Mouse (Mus musculus): ENCODE data around the gene Ckb. TPM values are rescaled to one million over a fixed set of nuclear protein-coding genes. Genes with fewer than 3 reads are reported as not detected.
A peak's percentile ranks its signal among the peaks of the same experiment; 100 is the strongest.

The Ckb gene
- polyA plus RNA-seq, 1 experiment from 2014 or later, result 607 TPM

DNA sequence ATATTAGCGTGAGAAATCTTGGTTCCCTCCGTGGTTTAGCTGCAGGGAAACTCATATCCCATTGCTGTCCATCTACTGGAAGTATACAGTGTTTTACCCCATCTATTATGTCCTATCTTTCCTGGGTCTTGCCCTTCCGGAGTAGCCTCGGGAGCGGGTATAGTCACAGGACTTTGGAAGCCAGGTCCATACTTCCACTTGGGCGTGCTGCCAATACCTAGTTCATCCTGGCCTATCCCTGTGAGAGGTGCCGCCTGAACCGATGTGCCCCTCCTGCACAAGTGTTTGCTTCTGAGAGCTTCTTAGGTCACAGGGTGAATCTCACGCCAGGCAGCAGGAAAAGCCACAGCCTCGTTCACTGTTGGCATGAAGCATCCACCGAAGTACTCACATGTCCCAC is 17.3 kb upstream of the Ckb start:
- Histone ChIP-seq H3K4me3 (replicated peaks) (no peak overlapping the region), H3K4me1 (peaks cover 36% of the 10 kb centered on the region), H3K36me3 (no peaks in the 10 kb centered on the region), H3K9ac (no peak overlapping the region), H3K27ac (no peak overlapping the region; the same call in 1 of the 2 replicates), H3K4me2 (no peak overlapping the region), H3K27me3 (replicated peaks) (no peaks in the 10 kb centered on the region), H3K9me3 (no peaks in the 10 kb centered on the region)
- no peak for ATAC-seq (ENCODE audit: insufficient read depth, low FRiP score, low read depth)
- WGBS, result 71% methylated on average over 11 of the region's 11 CpGs

DNA sequence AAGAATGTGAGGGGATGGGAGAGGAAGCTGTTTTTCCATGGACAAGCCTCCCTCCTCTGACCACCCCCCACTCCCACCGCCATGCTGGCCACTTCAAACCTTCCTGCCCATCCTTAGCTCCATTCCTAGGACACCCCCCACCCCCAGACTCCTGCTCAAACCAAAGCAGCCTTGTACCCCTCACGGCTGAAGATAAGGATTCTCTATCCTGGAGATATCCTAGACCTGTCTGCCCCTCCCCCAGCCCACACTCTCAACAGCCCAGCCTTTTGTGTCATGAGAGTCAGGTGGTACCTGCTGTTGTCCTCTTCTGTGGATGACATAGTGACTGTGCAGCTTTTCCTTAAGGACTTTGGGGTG is 15.9 kb upstream of the Ckb start:
- Histone ChIP-seq H3K4me2 (no peak overlapping the region), H3K27ac (peak overlapping the region; percentile 75; the same call in 1 of the 2 replicates), H3K9me3 (no peaks in the 10 kb centered on the region), H3K4me3 (replicated peaks) (no peak overlapping the region), H3K27me3 (replicated peaks) (no peaks in the 10 kb centered on the region), H3K4me1 (peaks cover 22% of the 10 kb centered on the region), H3K9ac (no peak overlapping the region), H3K36me3 (no peaks in the 10 kb centered on the region)
- no peak for ATAC-seq (ENCODE audit: insufficient read depth, low FRiP score, low read depth)
- 26% methylated on average over 2 of the region's 2 CpGs for WGBS

DNA sequence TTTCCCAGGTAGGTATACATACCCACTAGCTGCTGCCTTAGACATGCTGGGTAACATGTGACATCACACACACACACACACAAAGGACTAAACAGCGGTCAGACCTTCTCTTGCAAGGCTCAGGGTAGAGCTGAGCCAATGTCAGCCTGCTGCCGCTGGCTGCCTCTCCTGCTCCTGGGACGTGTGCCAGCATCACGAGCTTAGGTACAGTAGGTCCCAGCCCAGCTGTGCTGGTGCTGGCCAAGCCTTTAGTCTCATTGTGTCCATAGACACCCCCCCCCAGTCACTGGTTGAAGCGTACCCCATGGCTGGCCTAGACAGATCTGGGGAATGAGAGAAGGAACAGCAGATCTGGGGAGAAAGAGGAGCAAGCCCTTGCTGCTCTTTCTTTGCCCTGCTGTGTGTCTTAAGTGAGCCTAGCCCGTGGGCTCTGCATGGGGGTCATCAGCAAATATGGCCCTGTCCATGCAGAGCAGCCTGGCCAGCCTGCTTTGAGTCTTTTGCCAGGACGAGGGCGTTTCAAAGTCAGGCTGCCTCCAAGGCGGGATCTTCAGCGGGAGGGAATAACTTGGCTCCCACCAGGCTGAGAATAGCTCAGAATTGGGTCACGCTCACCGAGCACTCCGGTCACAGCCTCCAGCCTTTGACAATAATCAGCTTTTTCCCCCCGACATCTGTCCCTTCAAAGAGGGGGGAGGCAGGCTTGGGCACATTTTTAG is 15.4 kb upstream of the Ckb start:
- no peaks in the 10 kb centered on the region for H3K36me3 ChIP-seq
- 33% methylated on average over 14 of the region's 14 CpGs for WGBS
- peak; percentile 23; the same call in 1 of the 2 replicates for ATAC-seq (ENCODE audit: insufficient read depth, low FRiP score, low read depth)
- H3K4me1 ChIP-seq, result peaks cover 22% of the 10 kb centered on the region
- no peak overlapping the region for H3K4me2 ChIP-seq
- no peak overlapping the region for H3K4me3 ChIP-seq (replicated peaks)
- H3K27me3 ChIP-seq (replicated peaks), result no peaks in the 10 kb centered on the region
- H3K9ac ChIP-seq, result no peak overlapping the region
- peak overlapping the region; percentile 75 for H3K27ac ChIP-seq
- no peaks in the 10 kb centered on the region for H3K9me3 ChIP-seq

DNA sequence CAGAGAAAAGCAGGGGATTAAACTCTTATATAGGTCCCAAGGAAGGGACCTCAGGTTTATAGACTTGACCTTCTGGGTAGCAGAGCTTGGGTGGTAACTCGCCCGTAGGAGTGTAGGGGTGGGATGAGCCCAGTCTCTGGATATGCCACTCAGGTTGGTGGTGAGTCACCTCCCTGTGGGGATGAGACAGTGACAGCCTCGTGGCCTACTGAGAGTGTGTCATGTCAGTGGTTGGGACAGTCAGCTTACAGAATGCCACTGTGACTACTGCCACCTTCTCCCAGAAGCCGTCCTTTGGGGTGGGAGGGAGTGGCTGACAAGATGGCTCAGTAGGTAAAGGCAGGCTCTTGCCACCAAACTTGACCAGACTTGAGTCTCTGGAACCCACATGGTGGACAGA is 14.3 kb upstream of the Ckb start:
- Histone ChIP-seq H3K4me1 (peaks cover 23% of the 10 kb centered on the region), H3K4me3 (replicated peaks) (no peak overlapping the region), H3K27ac (no peak overlapping the region), H3K4me2 (no peak overlapping the region), H3K9ac (no peak overlapping the region), H3K36me3 (no peaks in the 10 kb centered on the region), H3K27me3 (replicated peaks) (no peaks in the 10 kb centered on the region), H3K9me3 (no peaks in the 10 kb centered on the region)
- no peak for ATAC-seq (ENCODE audit: insufficient read depth, low FRiP score, low read depth)
- 76% methylated on average over 4 of the region's 4 CpGs for WGBS

- peaks cover 43% of the 10 kb centered on the region for H3K4me1 ChIP-seq
- H3K4me3 ChIP-seq (replicated peaks), result no peak overlapping the region
- no peaks in the 10 kb centered on the region for H3K27me3 ChIP-seq (replicated peaks)
- no peak overlapping the region for H3K9ac ChIP-seq
- no peaks in the 10 kb centered on the region for H3K36me3 ChIP-seq
- peak overlapping the region; percentile 77 for H3K27ac ChIP-seq
- WGBS, result 44% methylated on average over 5 of the region's 5 CpGs
- no peaks in the 10 kb centered on the region for H3K9me3 ChIP-seq
- peak; percentile 37; the same call in 1 of the 2 replicates for ATAC-seq (ENCODE audit: insufficient read depth, low FRiP score, low read depth)
- H3K4me2 ChIP-seq, result no peak overlapping the region
Measured at GRCm38 (mm10) chr12:111682806-111683205, 10.7 kb upstream of the Ckb start.

DNA sequence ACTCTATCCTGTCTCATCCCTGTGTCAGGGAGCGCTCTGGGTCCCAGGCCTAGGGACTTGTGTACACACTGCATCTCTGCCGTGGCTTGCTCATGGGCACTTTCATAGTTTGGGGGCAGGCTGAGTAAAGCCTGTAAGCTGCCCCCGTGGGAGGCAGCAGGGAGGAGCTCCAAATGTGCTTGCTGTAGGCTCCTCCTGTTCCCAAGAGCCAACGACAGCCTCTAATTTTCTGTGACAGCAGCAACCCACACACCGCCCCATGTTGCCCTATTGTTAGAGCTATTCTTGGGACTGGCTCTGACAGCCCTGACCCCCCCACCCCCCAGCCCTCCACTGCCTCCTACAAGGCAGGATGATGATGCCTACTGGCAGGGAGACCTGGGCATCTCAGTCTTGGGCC is 9.9 kb upstream of the Ckb start:
- Histone ChIP-seq H3K9me3 (no peaks in the 10 kb centered on the region), H3K27me3 (replicated peaks) (no peaks in the 10 kb centered on the region), H3K27ac (peak overlapping the region; percentile 77), H3K36me3 (no peaks in the 10 kb centered on the region), H3K4me1 (peaks cover 41% of the 10 kb centered on the region), H3K9ac (no peak overlapping the region), H3K4me3 (replicated peaks) (no peak overlapping the region), H3K4me2 (no peak overlapping the region)
- 61% methylated on average over 5 of the region's 5 CpGs for WGBS
- ATAC-seq (ENCODE audit: insufficient read depth, low FRiP score, low read depth), result no peak

- Histone ChIP-seq H3K4me1 (peaks cover 43% of the 10 kb centered on the region), H3K4me3 (replicated peaks) (no peak overlapping the region), H3K27ac (peak overlapping the region; percentile 77), H3K9me3 (no peaks in the 10 kb centered on the region), H3K27me3 (replicated peaks) (no peaks in the 10 kb centered on the region), H3K9ac (no peak overlapping the region), H3K36me3 (no peaks in the 10 kb centered on the region), H3K4me2 (no peak overlapping the region)
- WGBS, result 65% methylated on average over 8 of the region's 8 CpGs
- ATAC-seq (ENCODE audit: insufficient read depth, low FRiP score, low read depth), result 0 out of 2 replicates have a peak, but pooled peaks have one; percentile 19
Measured at GRCm38 (mm10) chr12:111681305-111681704, 9.2 kb upstream of the Ckb start.

DNA sequence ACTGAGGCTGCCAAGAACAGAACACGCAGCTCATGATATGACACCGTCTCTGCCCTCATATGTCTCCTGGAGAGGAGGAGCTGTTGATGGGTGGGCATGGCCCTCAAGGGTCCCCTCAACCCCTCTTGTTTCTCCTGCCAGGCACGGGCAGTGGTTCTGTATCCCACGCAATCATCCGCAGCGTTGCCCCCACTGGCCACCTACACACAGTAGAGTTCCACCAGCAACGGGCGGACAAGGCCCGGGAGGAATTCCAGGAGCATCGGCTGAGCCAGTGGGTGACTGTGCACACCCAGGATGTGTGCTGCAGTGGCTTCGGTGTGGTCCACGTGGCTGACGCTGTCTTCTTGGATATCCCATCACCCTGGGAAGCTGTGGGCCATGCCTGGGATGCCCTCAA is 8.5 kb upstream of the Ckb start:
- ATAC-seq (ENCODE audit: insufficient read depth, low FRiP score, low read depth), result no peak
- Histone ChIP-seq H3K9me3 (no peaks in the 10 kb centered on the region), H3K4me3 (replicated peaks) (no peak overlapping the region), H3K4me2 (no peak overlapping the region), H3K4me1 (peaks cover 42% of the 10 kb centered on the region), H3K27ac (peak overlapping the region; percentile 77), H3K27me3 (replicated peaks) (no peaks in the 10 kb centered on the region), H3K9ac (no peak overlapping the region), H3K36me3 (no peaks in the 10 kb centered on the region)
- WGBS, result 92% methylated on average over 13 of the region's 13 CpGs

DNA sequence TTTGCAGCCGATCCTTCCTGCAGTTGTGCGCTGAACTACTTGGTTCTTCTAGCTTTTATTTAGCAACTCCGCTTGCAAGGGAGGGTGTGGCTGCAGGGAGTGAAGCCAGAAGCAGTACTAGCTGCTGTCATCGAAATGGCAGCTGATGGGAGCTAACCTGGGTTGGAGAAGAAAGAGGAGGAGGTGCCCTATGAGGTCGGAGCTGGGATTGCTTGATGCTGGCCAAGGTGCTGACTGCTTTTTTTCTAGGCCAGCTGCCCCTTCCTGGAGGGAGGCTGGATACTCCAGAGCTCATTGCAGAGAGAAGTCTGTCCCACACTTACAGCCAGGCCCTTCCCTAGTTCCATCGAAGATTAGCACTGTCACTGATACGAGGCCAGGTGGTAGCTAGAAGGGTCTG is 6.9 kb upstream of the Ckb start:
- H3K9ac ChIP-seq, result no peak overlapping the region
- 37% methylated on average over 7 of the region's 7 CpGs for WGBS
- H3K27ac ChIP-seq, result no peak overlapping the region
- H3K36me3 ChIP-seq, result no peaks in the 10 kb centered on the region
- H3K4me1 ChIP-seq, result peaks cover 40% of the 10 kb centered on the region
- no peak for ATAC-seq (ENCODE audit: insufficient read depth, low FRiP score, low read depth)
- peak overlapping the region; percentile 94 for H3K4me2 ChIP-seq
- H3K27me3 ChIP-seq (replicated peaks), result 0 out of 2 replicates have a peak, but pooled peaks cover 1% of the 10 kb centered on the region
- H3K4me3 ChIP-seq (replicated peaks), result peak overlapping the region; percentile 89
- H3K9me3 ChIP-seq, result no peaks in the 10 kb centered on the region

DNA sequence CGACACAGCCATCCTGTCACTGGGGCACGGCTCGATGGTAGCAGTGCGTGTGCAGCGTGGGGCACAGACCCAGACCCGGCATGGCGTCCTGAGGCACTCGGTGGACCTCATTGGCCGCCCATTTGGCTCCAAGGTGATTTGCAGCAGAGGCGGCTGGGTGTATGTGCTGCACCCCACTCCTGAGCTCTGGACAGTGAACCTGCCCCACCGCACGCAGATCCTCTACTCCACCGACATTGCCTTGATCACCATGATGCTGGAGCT is 6.5 kb upstream of the Ckb start:
- H3K4me2 ChIP-seq, result peak overlapping the region; percentile 94
- no peak for ATAC-seq (ENCODE audit: insufficient read depth, low FRiP score, low read depth)
- no peaks in the 10 kb centered on the region for H3K9me3 ChIP-seq
- H3K4me1 ChIP-seq, result peaks cover 40% of the 10 kb centered on the region
- 7% methylated on average over 13 of the region's 13 CpGs for WGBS
- H3K4me3 ChIP-seq (replicated peaks), result peak overlapping the region; percentile 89
- H3K9ac ChIP-seq, result peak overlapping the region; percentile 46
- H3K27me3 ChIP-seq (replicated peaks), result peaks cover 5% of the 10 kb centered on the region; the same call in 1 of the 2 replicates
- H3K36me3 ChIP-seq, result no peaks in the 10 kb centered on the region
- H3K27ac ChIP-seq, result no peak overlapping the region

- WGBS, result under 1% methylated on average over 51 of the region's 51 CpGs
- peak within 1 kb of the TSS; percentile 46 for H3K9ac ChIP-seq
- peak within 1 kb of the TSS; percentile 94 for H3K27ac ChIP-seq
- peak within 1 kb of the TSS; percentile 89 for H3K4me3 ChIP-seq (replicated peaks)
- H3K4me2 ChIP-seq, result peak within 1 kb of the TSS; percentile 94
- peaks cover 9% of the 10 kb centered on the region for H3K27me3 ChIP-seq (replicated peaks)
- no peaks in the 10 kb centered on the region for H3K36me3 ChIP-seq
- H3K9me3 ChIP-seq, result no peaks in the 10 kb centered on the region
- ATAC-seq (ENCODE audit: insufficient read depth, low FRiP score, low read depth), result peak; percentile 83
- peaks cover 40% of the 10 kb centered on the region for H3K4me1 ChIP-seq
Measured at GRCm38 (mm10) chr12:111677882-111678669, 5.9 kb upstream of the Ckb start, which contains the start of gene Trmt61a. Gene Trmt61a, plus strand, starts transcription at chr12:111678105.

GRCm38 (mm10) chr12:111677421-111677820 is 5.3 kb upstream of the Ckb start:
- H3K27ac ChIP-seq, result peak overlapping the region; percentile 94
- no peaks in the 10 kb centered on the region for H3K9me3 ChIP-seq
- peaks cover 16% of the 10 kb centered on the region for H3K27me3 ChIP-seq (replicated peaks)
- 0 out of 2 replicates have a peak, but pooled peaks have one; percentile 4 for ATAC-seq (ENCODE audit: insufficient read depth, low FRiP score, low read depth)
- peak overlapping the region; percentile 94 for H3K4me2 ChIP-seq
- 13% methylated on average over 5 of the region's 5 CpGs for WGBS
- H3K4me1 ChIP-seq, result peaks cover 43% of the 10 kb centered on the region
- peak overlapping the region; percentile 46 for H3K9ac ChIP-seq
- H3K36me3 ChIP-seq, result no peaks in the 10 kb centered on the region
- peak overlapping the region; percentile 89 for H3K4me3 ChIP-seq (replicated peaks)

Data from stomach, embryonic 15.5 days (tissue).